In the genomic region with DNA sequence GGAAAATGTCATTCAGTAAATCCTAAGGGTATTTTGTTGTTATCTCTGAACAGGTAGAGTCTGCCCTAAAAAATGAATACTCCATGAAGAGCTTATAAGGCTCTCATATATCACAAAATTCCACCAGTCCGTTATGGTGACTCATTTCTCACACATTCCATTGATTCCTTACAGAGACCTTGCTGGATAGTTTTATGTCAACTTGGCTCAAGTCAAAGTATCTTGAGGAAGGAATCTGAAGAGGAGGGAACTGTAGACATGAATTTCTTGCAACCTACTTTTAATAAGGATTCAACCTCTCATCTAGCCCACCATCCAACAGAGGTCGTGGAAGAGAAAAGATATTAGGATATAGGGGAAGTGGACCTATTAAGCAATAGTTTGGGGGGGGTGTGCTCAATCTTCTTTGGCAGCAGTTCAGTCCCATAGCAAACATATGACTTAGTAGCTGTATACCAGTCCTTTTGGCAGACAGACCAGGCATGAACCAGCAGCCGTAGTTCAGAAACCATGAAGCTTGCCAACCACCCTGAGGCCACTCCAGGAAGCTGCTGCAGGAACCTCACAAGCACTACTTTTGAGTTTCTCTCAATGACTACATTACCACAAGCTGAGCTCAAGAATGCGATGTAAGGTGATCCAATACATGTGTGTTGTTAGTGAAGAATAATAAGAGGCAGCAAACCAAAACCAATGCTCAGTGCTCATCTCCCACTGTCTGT, we compare ENCODE assay signal across 29 mouse cellular contexts. TPM values are rescaled to one million over a fixed set of nuclear protein-coding genes. Genes with fewer than 3 reads are reported as not detected.
"Had no signal": no experiment of that assay in that cellular context is flagged by ENCODE, and none has a peak within 500 bp of the region (broad histone marks: within the 10 kb centered on the region; RNA-seq: fewer than 3 reads in every experiment).

No protein-coding gene starts in this region.

- H3K27ac ChIP-seq: kidney, embryonic 15.5 days; limb, embryonic 10.5 days; limb, embryonic 13.5 days; liver, embryonic 13.5 days; neural tube, embryonic 12.5 days; neural tube, embryonic 15.5 days had no signal

- H3K4me3 ChIP-seq: kidney, embryonic 15.5 days; limb, embryonic 10.5 days; limb, embryonic 13.5 days; liver, embryonic 13.5 days; neural tube, embryonic 12.5 days; neural tube, embryonic 15.5 days had no signal

- H3K4me1 ChIP-seq: kidney, embryonic 15.5 days; limb, embryonic 10.5 days; limb, embryonic 13.5 days; liver, embryonic 13.5 days; neural tube, embryonic 12.5 days; neural tube, embryonic 15.5 days had no signal

- DNase-seq: kidney, adult 11 months; kidney, adult 8-10 months; kidney, postnatal 10 days; kidney, postnatal 36 days; liver; liver, embryonic 13.5 days; lung, adult 2 months; lung, postnatal 36 days; midbrain, embryonic 14.5 days; right cerebral cortex, postnatal 25 days; spleen, adult 18-20 months; thymus, adult 18-20 months; thymus, postnatal 36 days had no signal

- H3K36me3 ChIP-seq: kidney, embryonic 15.5 days; limb, embryonic 10.5 days; limb, embryonic 13.5 days; liver, embryonic 13.5 days; neural tube, embryonic 12.5 days; neural tube, embryonic 15.5 days had no signal

- H3K9ac ChIP-seq: kidney, embryonic 15.5 days; limb, embryonic 13.5 days; liver, embryonic 13.5 days; neural tube, embryonic 12.5 days; neural tube, embryonic 15.5 days had no signal

- H3K9me3 ChIP-seq: kidney, embryonic 15.5 days; limb, embryonic 10.5 days; limb, embryonic 13.5 days; liver, embryonic 13.5 days; neural tube, embryonic 12.5 days; neural tube, embryonic 15.5 days had no signal

- H3K4me2 ChIP-seq: kidney, embryonic 15.5 days; limb, embryonic 13.5 days; liver, embryonic 13.5 days; midbrain, embryonic 11.5 days; neural tube, embryonic 12.5 days; neural tube, embryonic 15.5 days had no signal

- H3K27me3 ChIP-seq: kidney, embryonic 15.5 days; limb, embryonic 13.5 days; liver, embryonic 13.5 days; neural tube, embryonic 12.5 days; neural tube, embryonic 15.5 days had no signal

RNA-seq across cellular contexts. Expression of gene Crygf, which starts 5.9 kb away (rescaled TPM):
- total RNA-seq: layer of hippocampus, adult 8-10 months; layer of hippocampus, postnatal 14 days; left cerebral cortex, adult 8-10 months; left cerebral cortex, postnatal 25 days; megakaryocyte-erythroid progenitor cell, adult 5-6 weeks; midbrain, postnatal 0 days had no signal
- polyA plus RNA-seq: kidney, embryonic 15.5 days; limb, embryonic 10.5 days; limb, embryonic 13.5 days; liver, embryonic 13.5 days; liver, embryonic 16.5 days; lung, adult 2 months; lung, embryonic 16.5 days; midbrain, embryonic 11.5 days; midbrain, embryonic 14.5 days; midbrain, postnatal 0 days; neural tube, embryonic 12.5 days; neural tube, embryonic 15.5 days; stomach, embryonic 16.5 days; testis, adult 2 months had no signal
